Mouse (Mus musculus): ENCODE data around the gene Ptp4a2. TPM values are rescaled to one million over a fixed set of nuclear protein-coding genes. Genes with fewer than 3 reads are reported as not detected.
"Not testable (repeated sequence)": the region's sequence is repeated elsewhere in the genome, so short reads cannot be mapped to it uniquely, and the experiment has no call there.

Ptp4a2 gene
- polyA plus RNA-seq, 1 experiment from 2014 or later, result 228 TPM

DNA sequence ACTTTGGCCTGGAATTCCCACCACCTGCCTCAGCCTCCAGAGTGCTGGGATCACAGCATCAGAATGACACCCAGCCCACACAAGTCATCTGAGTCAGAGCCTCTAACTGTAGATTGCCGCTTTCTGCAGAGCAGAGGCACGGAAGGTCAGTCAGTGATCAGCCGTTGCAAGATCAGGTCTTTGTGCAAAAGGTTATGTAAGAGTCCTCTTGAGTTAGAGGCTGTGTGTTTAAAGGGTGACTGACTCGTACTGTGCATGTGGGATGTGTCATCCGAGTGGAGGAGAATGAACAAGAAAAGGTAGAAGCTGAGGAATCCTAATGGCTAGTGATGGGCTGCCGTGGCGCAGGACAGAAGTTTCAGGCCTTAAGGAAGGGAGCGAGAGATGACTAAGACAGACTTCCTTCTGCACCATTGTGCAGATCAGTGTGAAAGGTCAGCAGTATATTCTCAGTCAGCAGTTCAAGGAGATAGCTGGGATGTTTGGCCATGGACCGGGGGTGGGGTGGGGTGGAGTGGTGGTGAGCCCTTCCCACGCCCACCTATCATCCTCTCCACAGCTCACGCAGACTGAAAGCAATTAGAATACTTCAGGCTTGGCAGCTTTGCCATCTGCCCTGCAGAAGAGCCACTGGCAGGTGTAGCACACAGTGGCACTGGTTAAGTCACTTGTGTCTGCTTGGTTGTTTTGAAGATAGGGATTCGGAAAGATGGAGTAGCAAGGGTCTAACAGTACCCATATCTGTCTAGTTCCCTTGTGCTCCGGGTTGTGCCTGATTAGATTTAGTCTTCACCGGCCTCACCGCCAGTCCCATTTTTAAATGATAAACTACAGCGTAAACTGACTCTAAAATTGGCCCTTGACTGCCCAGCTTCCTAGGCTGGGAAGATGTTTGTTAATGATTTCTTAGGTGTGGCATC is 44.3 kb downstream of the Ptp4a2 start:
- H3K4me2 ChIP-seq, result no peak overlapping the region
- no peak overlapping the region for H3K4me3 ChIP-seq
- H3K27me3 ChIP-seq, result no peaks in the 10 kb centered on the region
- 76% methylated on average over 16 of the region's 16 CpGs for WGBS
- no peak overlapping the region for H3K9ac ChIP-seq
- H3K4me1 ChIP-seq (replicated peaks), result 0 out of 2 replicates have a peak, but pooled peaks cover 12% of the 10 kb centered on the region
- H3K36me3 ChIP-seq, result peaks cover 4% of the 10 kb centered on the region; the same call in 1 of the 2 replicates
- no peaks in the 10 kb centered on the region for H3K9me3 ChIP-seq
- ATAC-seq (ENCODE audit: low FRiP score, low read depth), result no peak
- H3K27ac ChIP-seq (replicated peaks), result peak overlapping the region; percentile 21; the same call in 1 of the 2 replicates

DNA sequence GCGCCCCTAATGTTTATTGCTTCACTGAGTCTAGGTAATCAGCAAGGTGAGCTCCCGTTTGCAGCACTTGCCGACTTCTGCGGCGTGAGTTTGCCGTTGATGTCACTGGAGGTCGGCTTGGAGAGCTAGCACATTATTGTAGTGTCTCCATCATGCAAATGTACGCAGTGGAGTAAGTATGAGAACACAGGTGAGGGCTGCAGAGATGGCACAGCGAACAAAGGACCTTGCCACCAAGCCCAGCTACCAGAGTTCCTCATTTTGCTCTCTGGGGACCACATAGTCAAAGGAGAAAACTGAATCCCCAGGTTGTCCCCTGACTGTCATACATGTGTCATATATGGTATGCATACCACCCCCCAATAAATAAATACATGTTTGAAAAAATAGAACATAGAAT is 49.4 kb downstream of the Ptp4a2 start:
- no peaks in the 10 kb centered on the region for H3K36me3 ChIP-seq
- H3K4me2 ChIP-seq, result no peak overlapping the region
- H3K27ac ChIP-seq (replicated peaks), result no peak overlapping the region
- H3K4me1 ChIP-seq (replicated peaks), result 0 out of 2 replicates have a peak, but pooled peaks cover 5% of the 10 kb centered on the region
- H3K9ac ChIP-seq, result no peak overlapping the region
- H3K9me3 ChIP-seq, result no peaks in the 10 kb centered on the region
- no peak for ATAC-seq (ENCODE audit: low FRiP score, low read depth)
- no peak overlapping the region for H3K4me3 ChIP-seq
- 93% methylated on average over 9 of the region's 9 CpGs for WGBS
- H3K27me3 ChIP-seq, result no peaks in the 10 kb centered on the region

DNA sequence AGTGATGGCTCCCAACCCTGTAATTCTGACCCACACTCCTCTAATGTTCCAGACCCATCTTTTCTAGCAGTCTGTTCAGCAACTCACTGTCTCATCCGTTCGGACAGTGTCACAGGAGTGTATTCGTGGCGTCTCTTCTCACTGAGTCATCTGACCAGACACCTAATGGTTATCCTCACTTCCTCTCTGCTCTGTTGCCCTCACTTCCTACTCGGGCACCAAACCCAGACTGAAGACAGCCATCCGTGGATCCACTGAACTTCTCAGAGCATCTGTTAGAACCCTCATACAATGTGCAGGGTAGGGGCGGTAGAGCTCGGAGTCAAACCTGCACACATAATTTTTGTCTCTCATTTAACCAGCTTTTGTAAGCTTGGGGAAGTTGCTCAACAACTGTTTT is 50.4 kb downstream of the Ptp4a2 start:
- Histone ChIP-seq H3K4me1 (replicated peaks) (no peaks in the 10 kb centered on the region), H3K27me3 (no peaks in the 10 kb centered on the region), H3K9ac (no peak overlapping the region), H3K4me2 (no peak overlapping the region), H3K27ac (replicated peaks) (no peak overlapping the region), H3K9me3 (no peaks in the 10 kb centered on the region), H3K36me3 (no peaks in the 10 kb centered on the region), H3K4me3 (no peak overlapping the region)
- WGBS, result 86% methylated on average over 8 of the region's 8 CpGs
- ATAC-seq (ENCODE audit: low FRiP score, low read depth), result no peak

DNA sequence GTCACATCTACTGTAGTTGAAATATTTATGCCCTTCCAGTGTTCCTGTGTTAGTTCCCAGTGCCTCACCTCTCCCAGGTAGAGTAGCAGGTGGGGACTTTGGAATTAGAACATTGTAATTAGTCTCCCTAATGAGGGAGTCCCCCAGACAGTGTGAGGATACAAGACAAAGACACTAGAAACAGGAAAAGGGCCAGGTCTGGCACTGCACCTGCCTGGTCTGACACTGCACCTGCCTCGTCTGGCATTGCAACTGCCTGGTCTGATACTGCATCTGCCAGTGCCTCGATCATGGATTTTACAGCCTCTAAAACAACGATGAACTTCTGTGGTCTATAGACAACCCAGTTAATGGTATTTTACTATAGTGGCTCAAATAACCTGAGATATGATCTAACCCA is 51.3 kb downstream of the Ptp4a2 start:
- no peak overlapping the region for H3K4me2 ChIP-seq
- H3K4me1 ChIP-seq (replicated peaks), result no peaks in the 10 kb centered on the region
- no peak overlapping the region for H3K27ac ChIP-seq (replicated peaks)
- H3K9me3 ChIP-seq, result no peaks in the 10 kb centered on the region
- no peak for ATAC-seq (ENCODE audit: low FRiP score, low read depth)
- 92% methylated on average over 3 of the region's 3 CpGs for WGBS
- no peaks in the 10 kb centered on the region for H3K27me3 ChIP-seq
- no peak overlapping the region for H3K4me3 ChIP-seq
- H3K36me3 ChIP-seq, result no peaks in the 10 kb centered on the region
- H3K9ac ChIP-seq, result no peak overlapping the region

DNA sequence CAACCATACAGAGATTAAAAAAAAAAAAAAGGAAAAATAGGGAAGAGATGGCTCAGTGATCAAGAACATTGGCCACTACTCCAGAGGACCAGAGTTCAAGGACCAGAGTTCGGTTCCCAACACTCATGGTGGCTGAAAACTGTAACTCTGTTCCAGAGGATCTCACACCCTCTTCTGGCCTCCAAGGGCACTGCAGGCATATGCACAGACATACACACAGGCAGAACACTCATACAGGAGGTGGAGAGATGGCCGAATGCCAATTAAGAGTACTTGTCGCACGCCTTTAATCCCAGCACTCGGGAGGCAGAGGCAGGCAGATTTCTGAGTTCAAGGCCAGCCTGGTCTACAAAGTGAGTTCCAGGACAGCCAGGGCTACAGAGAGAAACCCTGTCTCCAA is 55.2 kb downstream of the Ptp4a2 start:
- 96% methylated on average over 5 of the region's 5 CpGs for WGBS
- H3K4me1 ChIP-seq (replicated peaks); H3K9me3 ChIP-seq; H3K36me3 ChIP-seq; H3K27me3 ChIP-seq; ATAC-seq (ENCODE audit: low FRiP score, low read depth); H3K4me3 ChIP-seq; H3K4me2 ChIP-seq; H3K27ac ChIP-seq (replicated peaks); H3K9ac ChIP-seq: not testable (repeated sequence)

DNA sequence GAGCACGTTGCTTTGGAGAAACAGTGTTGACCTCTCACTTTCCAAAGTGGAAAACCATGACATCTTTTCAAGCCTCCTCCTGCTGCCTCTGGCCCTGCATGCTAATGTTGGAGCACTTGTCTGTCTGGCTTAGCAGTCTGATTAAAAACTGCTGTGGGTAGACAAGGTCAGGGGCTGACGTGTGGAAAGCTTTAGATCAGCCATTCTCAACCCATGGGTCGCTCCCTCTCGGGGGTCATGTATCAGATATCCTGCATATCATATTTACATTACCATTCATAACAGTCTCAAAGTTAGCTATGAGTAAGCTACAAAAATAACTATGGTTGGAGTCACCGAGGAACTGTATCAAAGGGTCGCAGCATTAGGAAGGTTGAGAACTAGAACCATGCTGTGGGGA is 57.2 kb downstream of the Ptp4a2 start:
- no peak for ATAC-seq (ENCODE audit: low FRiP score, low read depth)
- Histone ChIP-seq H3K9me3 (no peaks in the 10 kb centered on the region), H3K4me3 (no peak overlapping the region), H3K4me2 (no peak overlapping the region), H3K9ac (no peak overlapping the region), H3K36me3 (no peaks in the 10 kb centered on the region), H3K4me1 (replicated peaks) (no peaks in the 10 kb centered on the region), H3K27me3 (no peaks in the 10 kb centered on the region), H3K27ac (replicated peaks) (no peak overlapping the region; the same call in 1 of the 2 replicates)
- WGBS, result 68% methylated on average over 6 of the region's 6 CpGs

DNA sequence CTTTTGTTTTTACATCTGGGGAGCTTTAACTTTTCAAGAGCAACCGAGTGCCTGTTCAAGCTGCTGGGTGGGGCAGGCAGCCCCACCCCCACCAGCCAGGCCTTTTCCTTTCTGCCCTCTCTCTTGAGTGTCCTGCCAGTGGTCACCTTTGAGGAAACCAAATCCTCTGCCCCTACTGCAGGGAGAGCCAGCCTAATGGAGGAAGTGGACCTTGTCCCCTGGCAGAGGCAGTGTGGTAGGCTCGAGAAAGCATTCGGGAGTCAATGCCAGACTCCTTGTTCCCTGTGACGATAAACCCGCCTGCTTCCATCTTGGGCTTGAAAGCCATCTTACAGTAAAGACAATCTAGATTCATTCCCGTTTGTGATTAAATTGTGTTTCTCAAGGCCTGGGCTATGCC is 59.5 kb downstream of the Ptp4a2 start:
- WGBS, result 84% methylated on average over 6 of the region's 6 CpGs
- no peaks in the 10 kb centered on the region for H3K9me3 ChIP-seq
- no peaks in the 10 kb centered on the region for H3K36me3 ChIP-seq
- H3K27ac ChIP-seq (replicated peaks), result no peak overlapping the region
- H3K4me3 ChIP-seq, result no peak overlapping the region
- no peak overlapping the region for H3K4me2 ChIP-seq
- H3K4me1 ChIP-seq (replicated peaks), result no peaks in the 10 kb centered on the region
- H3K9ac ChIP-seq, result no peak overlapping the region
- no peak for ATAC-seq (ENCODE audit: low FRiP score, low read depth)
- no peaks in the 10 kb centered on the region for H3K27me3 ChIP-seq

DNA sequence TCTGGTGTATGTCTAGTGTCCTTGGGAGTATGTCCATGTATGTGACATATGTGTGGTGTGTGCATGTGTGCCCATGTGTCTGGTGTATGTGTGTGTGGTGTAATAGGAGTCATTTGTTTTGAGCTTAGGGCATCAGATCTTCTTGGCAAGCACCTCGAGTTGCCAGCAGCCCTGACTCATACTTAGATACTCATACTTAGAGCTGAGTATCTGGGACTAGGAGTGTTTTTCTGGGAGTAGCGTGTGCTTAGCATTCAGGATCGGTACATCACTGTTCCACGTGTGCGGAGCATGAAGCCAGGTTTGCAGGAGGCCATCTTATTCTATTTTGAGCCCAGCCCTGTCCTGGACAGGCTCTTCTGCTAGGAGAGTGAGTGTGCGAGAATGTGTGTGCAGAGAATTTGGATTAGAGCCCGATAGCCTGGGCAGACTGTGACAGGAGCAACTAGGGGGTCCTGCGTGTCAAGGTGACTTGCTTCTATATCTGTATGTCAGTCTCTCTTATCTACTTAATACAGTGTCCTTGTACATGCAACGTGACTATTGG is 61.4 kb downstream of the Ptp4a2 start:
- H3K4me1 ChIP-seq (replicated peaks), result peaks cover 10% of the 10 kb centered on the region
- 84% methylated on average over 9 of the region's 9 CpGs for WGBS
- no peak overlapping the region for H3K27ac ChIP-seq (replicated peaks)
- no peak for ATAC-seq (ENCODE audit: low FRiP score, low read depth)
- H3K36me3 ChIP-seq, result no peaks in the 10 kb centered on the region
- H3K4me2 ChIP-seq, result no peak overlapping the region
- H3K9ac ChIP-seq, result no peak overlapping the region
- H3K9me3 ChIP-seq, result no peaks in the 10 kb centered on the region
- H3K4me3 ChIP-seq, result no peak overlapping the region
- H3K27me3 ChIP-seq, result no peaks in the 10 kb centered on the region

DNA sequence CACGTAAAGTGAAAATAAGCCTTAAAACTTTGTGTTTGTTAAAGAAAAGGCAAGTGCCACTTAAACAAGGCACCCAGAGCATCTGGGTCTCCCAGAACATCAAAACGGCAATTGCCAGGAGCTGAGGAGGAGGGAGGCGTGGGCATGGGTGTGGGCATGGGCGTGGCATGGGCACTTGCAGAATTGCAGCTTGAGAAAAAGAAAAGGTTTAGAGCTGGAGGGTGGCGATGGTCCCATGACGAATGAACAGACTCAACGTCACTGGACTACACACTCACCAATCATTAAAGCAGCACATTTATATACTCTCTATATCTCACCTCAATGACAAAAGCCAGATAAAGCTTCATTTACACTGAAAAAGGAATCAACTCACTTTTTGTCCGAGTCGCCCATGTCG is 63.8 kb downstream of the Ptp4a2 start:
- WGBS, result 83% methylated on average over 10 of the region's 10 CpGs
- Histone ChIP-seq H3K4me1 (replicated peaks) (peaks cover 17% of the 10 kb centered on the region), H3K9me3 (no peaks in the 10 kb centered on the region), H3K36me3 (no peaks in the 10 kb centered on the region), H3K4me3 (no peak overlapping the region), H3K4me2 (no peak overlapping the region), H3K27me3 (no peaks in the 10 kb centered on the region), H3K9ac (no peak overlapping the region), H3K27ac (replicated peaks) (no peak overlapping the region)
- ATAC-seq (ENCODE audit: low FRiP score, low read depth), result no peak

DNA sequence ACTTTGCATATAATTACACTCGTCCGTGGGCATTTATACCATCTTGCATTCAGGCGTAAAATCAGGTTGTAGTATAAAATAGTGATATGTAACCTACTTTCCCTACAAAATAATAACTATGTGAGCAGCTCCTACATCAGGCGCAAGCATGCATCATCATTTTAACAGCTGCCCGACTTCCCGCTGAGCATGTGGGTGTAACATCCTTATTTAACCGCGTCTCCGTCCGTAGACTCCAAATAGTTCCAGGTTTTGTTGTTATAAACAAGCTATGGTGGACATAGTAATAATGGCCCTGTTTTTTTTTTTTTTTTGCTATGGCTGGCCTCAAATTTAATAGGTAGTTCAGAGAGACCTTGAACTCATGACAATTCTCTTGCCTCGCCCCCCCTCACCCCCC is 64.4 kb downstream of the Ptp4a2 start:
- Histone ChIP-seq H3K36me3 (no peaks in the 10 kb centered on the region), H3K9me3 (no peaks in the 10 kb centered on the region), H3K9ac (no peak overlapping the region), H3K4me3 (no peak overlapping the region), H3K4me2 (no peak overlapping the region), H3K27me3 (no peaks in the 10 kb centered on the region), H3K4me1 (replicated peaks) (peaks cover 17% of the 10 kb centered on the region), H3K27ac (replicated peaks) (no peak overlapping the region)
- ATAC-seq (ENCODE audit: low FRiP score, low read depth), result no peak
- WGBS, result 77% methylated on average over 10 of the region's 11 CpGs

DNA sequence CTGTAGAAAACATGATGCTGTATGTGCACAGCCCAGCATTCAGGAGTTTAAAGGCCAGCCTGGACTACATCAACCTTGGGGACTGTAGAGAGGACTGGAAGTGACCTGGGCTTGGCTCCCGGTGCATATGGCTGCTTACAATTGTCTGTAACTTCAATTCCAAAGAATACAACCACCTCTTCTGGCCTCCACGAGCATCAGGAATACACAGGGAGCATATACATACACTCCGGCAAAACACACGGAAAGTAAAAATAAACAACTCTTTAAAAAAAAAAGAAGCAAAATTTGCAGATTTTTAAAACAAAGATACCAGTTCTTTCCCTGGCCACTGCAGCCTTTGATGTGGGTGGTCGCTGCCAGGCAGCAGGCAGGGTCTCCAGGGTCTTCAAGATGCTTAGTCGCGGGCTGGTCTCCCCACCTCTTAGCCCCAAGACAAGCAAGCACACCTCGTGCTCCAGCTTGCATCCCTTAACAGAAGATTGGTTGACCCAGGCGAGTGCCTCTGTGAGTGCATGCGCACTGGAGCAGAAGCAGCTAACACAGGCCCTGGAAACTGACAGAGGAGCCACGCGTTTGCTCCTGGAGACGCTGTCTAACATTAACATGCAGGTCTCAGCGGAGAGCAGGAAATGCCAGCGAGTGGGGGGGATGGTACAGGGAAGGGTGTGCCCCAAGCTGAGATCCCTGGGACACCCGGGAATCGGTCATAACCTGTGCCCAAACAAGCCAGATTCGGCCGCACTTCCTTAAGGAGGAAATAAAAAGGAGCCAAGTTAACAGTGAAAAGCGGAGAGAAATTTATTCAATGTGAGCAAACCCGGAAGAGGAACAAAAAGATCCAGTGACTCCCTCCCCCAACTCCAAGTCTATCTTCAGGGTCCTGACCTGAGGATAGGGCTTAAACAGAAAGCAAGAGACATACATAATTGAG is 66.1 kb downstream of the Ptp4a2 start:
- Histone ChIP-seq H3K27ac (replicated peaks) (peak overlapping the region; percentile 86), H3K4me3 (peak overlapping the region; percentile 31), H3K4me1 (replicated peaks) (peaks cover 17% of the 10 kb centered on the region), H3K4me2 (peak overlapping the region; percentile 59), H3K27me3 (no peaks in the 10 kb centered on the region), H3K9ac (peak overlapping the region; percentile 44), H3K36me3 (no peaks in the 10 kb centered on the region), H3K9me3 (no peaks in the 10 kb centered on the region)
- 13% methylated on average over 21 of the region's 21 CpGs for WGBS
- ATAC-seq (ENCODE audit: low FRiP score, low read depth), result peak; percentile 84
